Mouse (Mus musculus): ENCODE data around the gene Wnt9a.

The Wnt9a gene

GRCm38 (mm10) chr11:59302700-59303569 is 3.8 kb upstream of the Wnt9a start:
- peak; percentile 81 for DNase-seq (ENCODE audit: low spot score)

DNA sequence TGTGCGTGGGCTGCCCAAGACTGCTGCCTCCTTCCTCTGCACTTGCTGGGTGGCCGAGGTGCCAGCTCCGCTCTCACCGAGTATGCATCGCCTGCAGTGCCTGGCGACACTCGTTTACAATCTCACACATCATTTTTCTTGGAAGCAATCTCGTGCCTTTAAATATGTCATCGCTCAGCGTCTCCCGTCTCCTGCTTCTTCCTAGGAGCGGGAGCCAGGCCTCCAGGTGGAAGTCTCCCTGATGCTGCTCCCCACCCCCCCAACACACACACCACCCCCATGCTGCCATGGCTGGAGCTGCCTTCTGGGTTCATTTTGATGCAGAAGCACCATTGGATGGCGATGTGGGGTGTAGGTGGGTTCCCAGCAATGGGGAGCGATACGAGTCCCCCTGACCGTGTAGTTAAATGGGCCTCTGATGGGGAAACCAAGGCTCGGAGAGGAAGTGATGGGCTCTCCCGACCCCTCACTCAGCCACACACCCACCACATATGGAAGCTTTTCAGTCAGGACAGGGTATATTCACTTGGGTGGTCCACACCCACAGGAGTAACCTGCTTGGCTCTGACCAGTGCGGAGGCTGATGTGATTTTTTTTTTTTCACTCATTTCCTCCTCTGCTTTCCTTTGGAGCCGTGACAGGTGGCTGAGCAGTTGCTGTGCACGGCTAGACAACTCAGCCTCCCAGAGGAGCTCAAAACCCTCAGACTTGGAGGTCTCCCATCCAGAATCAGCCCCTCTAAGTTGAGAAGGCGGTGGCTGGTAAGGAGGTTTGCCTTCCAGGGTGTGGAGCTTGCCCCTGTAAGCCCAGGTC is 1.5 kb upstream of the Wnt9a start:
- DNase-seq (ENCODE audit: low spot score): no peak

GRCm38 (mm10) chr11:59305821-59306215 is 910 bp upstream of the Wnt9a start:
- DNase-seq (ENCODE audit: low spot score): no peak

- peak; percentile 91 for DNase-seq (ENCODE audit: low spot score)
Observed at GRCm38 (mm10) chr11:59307422-59308163, 865 bp downstream of the Wnt9a start.

DNA sequence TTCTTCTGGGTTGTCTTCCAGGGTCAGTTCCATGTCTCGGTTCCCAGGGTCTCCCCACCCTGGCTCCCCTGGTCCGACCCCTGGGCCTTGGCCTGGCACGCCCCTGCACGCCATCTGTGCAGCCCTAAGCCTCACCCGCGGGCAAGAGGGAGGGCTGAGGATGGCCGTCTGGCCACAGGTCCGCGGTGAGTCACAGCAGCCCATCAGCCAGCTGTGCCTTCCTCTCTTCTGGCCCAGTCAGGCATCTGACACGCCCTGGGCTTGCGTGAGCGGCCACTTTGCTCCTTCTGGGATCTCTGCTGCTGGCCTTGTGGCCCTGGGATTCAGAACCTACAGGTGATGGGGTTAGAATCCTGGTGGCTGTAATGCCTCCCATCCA is 1.4 kb downstream of the Wnt9a start:
- DNase-seq (ENCODE audit: low spot score): peak; percentile 53

DNA sequence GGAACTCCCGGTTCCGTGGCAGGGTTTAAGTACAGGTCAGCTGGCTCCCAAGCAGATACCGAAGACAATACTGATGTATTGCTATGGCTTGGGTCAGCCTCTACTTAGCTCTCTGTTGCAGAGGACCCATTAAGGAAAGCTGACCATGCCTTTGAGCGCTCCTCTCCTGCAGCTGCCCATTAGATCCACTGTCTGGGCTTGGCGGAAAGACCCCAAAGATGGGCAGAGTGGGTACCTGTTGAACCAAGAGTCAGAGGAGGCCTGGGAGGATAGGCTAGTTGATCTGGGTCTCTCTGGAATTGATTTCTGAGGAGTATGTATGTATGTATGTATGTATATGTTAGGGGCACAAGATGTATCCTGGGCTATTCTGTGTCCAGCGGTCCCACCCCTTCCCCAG is 1.9 kb downstream of the Wnt9a start:
- no peak for DNase-seq (ENCODE audit: low spot score)

DNA sequence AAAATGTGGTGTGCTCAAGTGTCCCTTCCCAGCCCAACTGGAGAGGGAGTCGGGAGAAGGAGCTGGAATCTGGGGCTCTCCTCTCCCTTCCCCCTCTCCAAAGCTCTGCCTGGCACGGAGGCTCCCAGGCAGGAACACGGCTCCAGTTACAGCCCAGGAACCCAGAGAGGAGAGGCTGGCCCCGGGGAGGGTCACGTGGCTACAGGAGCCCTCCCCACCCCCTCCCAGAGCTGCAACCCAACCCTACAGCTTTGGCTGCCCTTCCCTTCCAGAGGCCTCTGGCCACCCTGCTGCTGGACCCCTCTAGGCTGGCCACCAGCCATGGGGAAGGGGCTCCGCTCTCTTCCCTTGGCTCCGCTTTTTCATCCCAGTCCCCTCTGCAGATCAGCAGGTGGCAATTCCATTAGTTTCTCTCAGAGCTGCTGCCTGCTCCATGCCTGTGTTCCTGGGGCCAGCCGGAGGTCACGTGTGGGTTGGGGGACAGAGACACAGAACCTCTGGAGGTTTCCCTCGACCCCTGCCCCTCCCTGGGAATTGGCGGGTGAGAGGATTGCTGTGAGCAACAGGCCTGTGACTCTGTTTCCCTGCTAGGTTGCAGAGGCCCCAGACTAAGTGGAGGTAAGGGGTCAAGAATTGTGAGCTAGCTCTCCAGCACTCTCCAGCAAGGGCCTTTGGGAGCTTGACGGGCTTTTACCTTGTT is 2.5 kb downstream of the Wnt9a start:
- DNase-seq (ENCODE audit: low spot score): peak; percentile 61

- no peak for DNase-seq (ENCODE audit: low spot score)
Observed at GRCm38 (mm10) chr11:59309976-59310375, 3.2 kb downstream of the Wnt9a start.

GRCm38 (mm10) chr11:59312060-59312459 is 5.3 kb downstream of the Wnt9a start:
- DNase-seq (ENCODE audit: low spot score): no peak

- no peak for DNase-seq (ENCODE audit: low spot score)
Observed at GRCm38 (mm10) chr11:59312501-59312900, 5.8 kb downstream of the Wnt9a start.

DNA sequence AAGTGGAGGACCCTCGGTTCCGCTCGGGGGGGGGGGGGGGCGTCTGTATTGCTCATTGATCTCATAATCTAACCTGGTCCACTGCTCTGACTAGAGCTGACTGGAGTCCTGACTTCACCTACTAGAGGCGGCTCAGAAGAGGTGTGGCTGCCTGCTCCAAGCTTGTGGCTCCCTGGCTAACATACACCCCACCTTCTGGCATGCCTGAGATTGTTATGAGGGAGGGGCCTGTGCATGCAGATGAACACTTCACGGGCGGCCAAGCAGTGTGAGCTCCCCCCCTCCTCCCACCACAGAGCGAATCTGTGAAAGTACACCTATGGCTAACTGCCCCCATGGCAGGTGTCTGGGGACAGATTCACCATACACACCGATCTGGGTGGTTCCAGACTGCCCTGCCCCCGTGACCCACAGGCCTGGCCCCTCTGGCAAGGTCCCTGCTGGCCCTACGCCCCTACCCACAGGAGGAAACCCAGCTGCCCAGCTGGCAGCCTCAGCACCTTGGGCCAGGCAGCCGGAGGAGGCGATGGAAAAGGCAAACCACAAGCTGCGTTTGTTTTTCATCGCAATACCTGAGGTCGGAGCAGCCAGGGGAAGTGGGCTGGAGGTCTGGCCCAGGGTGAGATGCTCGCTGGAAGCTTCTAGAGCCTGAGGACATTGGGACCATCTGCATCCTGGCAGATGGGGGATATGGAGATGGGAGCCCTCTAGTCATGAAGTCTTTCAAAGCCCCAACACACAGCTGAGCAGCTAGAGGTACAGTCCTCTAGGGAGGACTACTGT is 6.5 kb downstream of the Wnt9a start:
- DNase-seq (ENCODE audit: low spot score): no peak

- DNase-seq (ENCODE audit: low spot score): no peak
Observed at GRCm38 (mm10) chr11:59313944-59314343, 7.2 kb downstream of the Wnt9a start.

DNA sequence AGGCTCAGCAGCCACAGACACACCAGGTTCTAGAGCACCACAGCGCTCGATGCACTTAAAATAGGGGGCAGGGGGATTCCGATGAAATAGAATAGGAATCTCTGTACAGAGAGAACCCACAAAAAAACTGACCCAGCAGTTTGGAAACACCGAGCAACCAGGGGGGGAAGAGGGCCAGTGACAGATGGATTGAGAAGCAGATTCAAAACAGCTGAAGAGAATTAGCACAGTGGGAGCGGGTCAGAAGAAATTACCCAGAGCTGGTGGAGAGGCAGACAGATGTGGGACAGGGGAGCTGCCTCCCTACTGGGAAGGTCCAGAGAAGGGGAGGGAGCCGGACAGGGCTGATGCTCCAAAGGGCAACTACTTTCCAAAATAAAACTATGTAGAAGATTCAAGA is 9.8 kb downstream of the Wnt9a start:
- no peak for DNase-seq (ENCODE audit: low spot score)

DNA sequence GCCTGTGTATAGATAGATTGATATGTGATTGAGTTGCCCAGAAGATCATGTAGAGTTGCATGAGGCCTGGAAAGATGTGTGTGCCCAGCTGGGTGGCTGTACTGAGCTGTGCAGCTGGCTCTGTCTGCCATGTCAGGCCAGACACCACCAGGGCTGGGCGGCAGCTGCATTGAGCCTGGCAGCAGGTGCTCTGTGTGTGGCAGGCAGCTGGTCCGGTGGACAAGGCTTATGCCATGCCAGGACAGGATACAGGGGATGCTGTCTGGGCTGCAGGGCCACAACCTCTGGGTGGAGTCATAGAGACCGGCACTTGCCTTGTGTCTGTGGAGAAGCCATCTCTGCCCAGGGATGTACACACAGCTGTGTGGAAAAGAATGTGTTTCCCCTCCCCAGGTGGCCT is 16.3 kb downstream of the Wnt9a start:
- no peak for DNase-seq (ENCODE audit: low spot score)

GRCm38 (mm10) chr11:59324777-59325176 is 18.0 kb downstream of the Wnt9a start:
- no peak for DNase-seq (ENCODE audit: low spot score)

DNA sequence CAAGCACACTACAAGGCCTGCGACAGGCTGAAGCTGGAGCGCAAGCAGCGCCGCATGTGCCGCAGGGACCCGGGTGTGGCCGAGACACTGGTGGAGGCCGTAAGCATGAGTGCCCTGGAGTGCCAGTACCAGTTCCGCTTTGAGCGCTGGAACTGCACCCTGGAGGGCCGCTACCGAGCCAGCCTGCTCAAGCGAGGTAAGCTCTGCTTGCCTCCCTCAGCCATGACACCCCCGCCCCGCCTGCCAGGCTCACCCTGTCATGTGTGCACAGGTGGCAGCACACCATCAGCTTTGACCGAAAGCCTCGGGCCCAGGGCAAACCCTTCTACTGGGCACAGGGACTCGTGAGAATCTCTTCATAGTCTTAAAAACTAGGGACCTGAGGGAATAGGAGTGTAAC is 20.9 kb downstream of the Wnt9a start:
- DNase-seq (ENCODE audit: low spot score): no peak

DNA sequence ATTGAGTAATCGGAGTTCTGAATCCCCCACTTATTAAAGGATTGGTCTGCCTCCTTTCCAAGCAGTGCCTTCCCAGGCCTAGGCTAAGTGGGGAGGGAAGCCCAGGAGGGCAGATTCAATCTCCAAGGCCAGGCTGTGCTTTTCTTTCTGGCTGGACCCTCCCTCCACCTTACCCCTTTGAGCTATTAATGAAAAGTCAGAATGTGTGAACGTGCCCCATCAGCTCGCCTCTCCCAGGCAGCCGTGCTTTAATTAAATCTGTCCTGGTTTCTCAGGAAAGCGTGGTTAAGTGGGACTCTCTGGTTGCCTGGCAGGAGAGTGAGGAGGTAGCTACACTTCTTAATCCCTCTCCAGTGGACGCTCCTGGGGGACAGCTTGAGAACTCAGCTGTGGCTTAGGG is 22.9 kb downstream of the Wnt9a start:
- no peak for DNase-seq (ENCODE audit: low spot score)

- peak; percentile 78 for DNase-seq (ENCODE audit: low spot score)
Observed at GRCm38 (mm10) chr11:59330560-59330959, 23.8 kb downstream of the Wnt9a start.

DNA sequence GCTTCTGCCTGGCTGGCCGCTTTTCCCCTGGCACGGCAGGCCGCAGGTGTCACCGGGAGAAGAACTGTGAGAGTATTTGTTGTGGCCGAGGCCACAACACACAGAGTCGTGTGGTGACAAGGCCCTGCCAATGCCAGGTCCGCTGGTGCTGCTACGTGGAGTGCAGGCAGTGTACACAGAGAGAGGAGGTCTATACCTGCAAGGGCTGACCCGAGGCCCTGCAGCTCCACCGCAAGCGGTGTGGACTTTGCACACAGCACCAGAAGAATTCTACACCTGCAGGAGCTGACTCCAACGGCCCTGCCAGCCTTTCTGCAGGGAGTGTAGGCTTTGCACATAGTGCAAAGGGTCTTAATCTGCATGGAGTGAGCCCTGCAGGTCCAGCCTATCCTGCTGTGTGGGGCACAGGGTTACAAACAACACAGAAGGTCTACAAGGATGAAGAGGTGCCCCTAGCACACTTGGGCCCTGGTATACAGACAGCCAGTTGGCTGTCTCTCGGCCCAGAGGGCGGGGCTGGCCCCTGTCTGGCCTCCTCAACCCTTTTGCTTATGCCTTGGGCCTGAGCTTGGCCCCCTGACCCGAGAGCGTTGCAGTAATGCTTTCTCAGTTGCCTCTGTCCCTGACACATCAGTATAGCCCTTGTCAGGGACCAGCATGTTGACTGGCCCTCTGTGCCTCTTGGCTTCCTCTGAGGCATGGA is 24.6 kb downstream of the Wnt9a start:
- no peak for DNase-seq (ENCODE audit: low spot score)

DNA sequence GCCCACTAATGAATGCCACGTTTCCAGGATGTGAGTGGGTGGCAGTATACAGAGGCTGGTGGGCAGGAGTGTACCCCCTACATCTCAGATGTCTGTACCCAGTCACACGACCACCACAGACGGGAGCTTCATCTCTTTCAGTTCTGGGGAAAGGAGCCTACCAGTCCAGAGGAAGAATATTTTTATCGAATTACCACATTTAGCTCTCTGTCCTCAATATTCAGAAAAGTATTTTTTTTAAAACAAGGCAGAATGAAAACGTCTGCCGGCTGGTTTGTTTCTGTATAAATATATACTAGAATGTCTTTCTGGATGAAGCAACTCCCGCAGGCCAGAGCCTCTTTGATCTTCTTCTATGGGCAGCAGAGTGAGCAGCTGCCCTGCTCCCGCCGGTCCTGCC is 26.2 kb downstream of the Wnt9a start:
- DNase-seq (ENCODE audit: low spot score): no peak

GRCm38 (mm10) chr11:59335150-59335549 is 28.4 kb downstream of the Wnt9a start:
- DNase-seq (ENCODE audit: low spot score): peak; percentile 30
